Mouse (Mus musculus): Measurements from ENCODE around the gene Plekhg2. TPM values are rescaled to one million over a fixed set of nuclear protein-coding genes. Genes with fewer than 3 reads are reported as not detected.
A peak's percentile ranks its signal among the peaks of the same experiment; 100 is the strongest.

The Plekhg2 gene
- polyA plus RNA-seq, 1 experiment from 2014 or later = 118 TPM

- Histone ChIP-seq H3K36me3 (peaks cover 66% of the 10 kb centered on the region), H3K4me3 (no peak overlapping the region), H3K27ac (no peak overlapping the region), H3K9me3 (replicated peaks) (no peaks in the 10 kb centered on the region), H3K27me3 (ENCODE audit: low read depth, poor library complexity, severe bottlenecking) (no peaks in the 10 kb centered on the region), H3K4me1 (peaks cover 32% of the 10 kb centered on the region)
- WGBS = 88% methylated on average over 3 of the region's 3 CpGs
- DNase-seq (ENCODE audit: low spot score) = no peak
Measured at GRCm38 (mm10) chr7:28355221-28355620, 17.2 kb downstream of the Plekhg2 start.

GRCm38 (mm10) chr7:28354596-28354995, 17.8 kb downstream of the Plekhg2 start:
- DNase-seq (ENCODE audit: low spot score) = no peak
- Histone ChIP-seq H3K4me1 (peaks cover 38% of the 10 kb centered on the region), H3K36me3 (peaks cover 60% of the 10 kb centered on the region), H3K9me3 (replicated peaks) (no peaks in the 10 kb centered on the region), H3K4me3 (no peak overlapping the region), H3K27ac (no peak overlapping the region), H3K27me3 (ENCODE audit: low read depth, poor library complexity, severe bottlenecking) (no peaks in the 10 kb centered on the region)
- WGBS = 92% methylated on average over 3 of the region's 3 CpGs

- no peak for DNase-seq (ENCODE audit: low spot score)
- 88% methylated on average over 3 of the region's 3 CpGs for WGBS
- Histone ChIP-seq H3K4me3 (no peak overlapping the region), H3K27me3 (ENCODE audit: low read depth, poor library complexity, severe bottlenecking) (no peaks in the 10 kb centered on the region), H3K36me3 (peaks cover 55% of the 10 kb centered on the region), H3K4me1 (peaks cover 42% of the 10 kb centered on the region), H3K27ac (no peak overlapping the region), H3K9me3 (replicated peaks) (no peaks in the 10 kb centered on the region)
Measured at GRCm38 (mm10) chr7:28354113-28354581, 18.3 kb downstream of the Plekhg2 start.

- 100% methylated on average over 2 of the region's 2 CpGs for WGBS
- Histone ChIP-seq H3K4me3 (no peak overlapping the region), H3K36me3 (peaks cover 47% of the 10 kb centered on the region), H3K4me1 (peaks cover 43% of the 10 kb centered on the region), H3K27ac (no peak overlapping the region), H3K27me3 (ENCODE audit: low read depth, poor library complexity, severe bottlenecking) (no peaks in the 10 kb centered on the region), H3K9me3 (replicated peaks) (no peaks in the 10 kb centered on the region)
- DNase-seq (ENCODE audit: low spot score) = no peak
Measured at GRCm38 (mm10) chr7:28353267-28353666, 19.1 kb downstream of the Plekhg2 start.

- peak overlapping the region; percentile 96 for H3K27ac ChIP-seq
Measured at GRCm38 (mm10) chr7:28351676-28352191, 20.7 kb downstream of the Plekhg2 start.

GRCm38 (mm10) chr7:28350155-28350883, 22.1 kb downstream of the Plekhg2 start, which contains the start of gene Rps16:
TSS of gene Rps16 (plus strand) at chr7:28350652.
- WGBS = under 1% methylated on average over 50 of the region's 50 CpGs
- DNase-seq (ENCODE audit: low spot score) = peak; percentile 99
- peak within 1 kb of the TSS; percentile 93 for H3K4me3 ChIP-seq
- no peaks in the 10 kb centered on the region for H3K27me3 ChIP-seq (ENCODE audit: low read depth, poor library complexity, severe bottlenecking)
- peaks cover 23% of the 10 kb centered on the region for H3K4me1 ChIP-seq
- peak within 1 kb of the TSS; percentile 96 for H3K27ac ChIP-seq
- H3K36me3 ChIP-seq = peaks cover 39% of the 10 kb centered on the region
- no peaks in the 10 kb centered on the region for H3K9me3 ChIP-seq (replicated peaks)

More at GRCm38 (mm10) chr7:28351676-28352191, 20.7 kb downstream of the Plekhg2 start:
- H3K9me3 ChIP-seq (replicated peaks) = no peaks in the 10 kb centered on the region
- H3K27me3 ChIP-seq (ENCODE audit: low read depth, poor library complexity, severe bottlenecking) = no peaks in the 10 kb centered on the region
- 41% methylated on average over 4 of the region's 4 CpGs for WGBS
- DNase-seq (ENCODE audit: low spot score) = no peak
- peaks cover 27% of the 10 kb centered on the region for H3K4me1 ChIP-seq
- peak overlapping the region; percentile 93 for H3K4me3 ChIP-seq
- peaks cover 47% of the 10 kb centered on the region for H3K36me3 ChIP-seq

GRCm38 (mm10) chr7:28348601-28349000, 23.8 kb downstream of the Plekhg2 start:
- no peaks in the 10 kb centered on the region for H3K9me3 ChIP-seq (replicated peaks)
- peaks cover 23% of the 10 kb centered on the region for H3K36me3 ChIP-seq
- H3K4me1 ChIP-seq = peaks cover 23% of the 10 kb centered on the region
- H3K27ac ChIP-seq = no peak overlapping the region
- no peak for DNase-seq (ENCODE audit: low spot score)
- no peak overlapping the region for H3K4me3 ChIP-seq
- WGBS = 87% methylated on average over 7 of the region's 7 CpGs
- H3K27me3 ChIP-seq (ENCODE audit: low read depth, poor library complexity, severe bottlenecking) = no peaks in the 10 kb centered on the region

- H3K27me3 ChIP-seq (ENCODE audit: low read depth, poor library complexity, severe bottlenecking) = no peaks in the 10 kb centered on the region
- no peak for DNase-seq (ENCODE audit: low spot score)
- H3K36me3 ChIP-seq = peaks cover 14% of the 10 kb centered on the region
- H3K4me1 ChIP-seq = peaks cover 23% of the 10 kb centered on the region
- WGBS = 87% methylated on average over 3 of the region's 3 CpGs
- H3K4me3 ChIP-seq = no peak overlapping the region
- H3K9me3 ChIP-seq (replicated peaks) = no peaks in the 10 kb centered on the region
- no peak overlapping the region for H3K27ac ChIP-seq
Measured at GRCm38 (mm10) chr7:28347746-28348145, 24.7 kb downstream of the Plekhg2 start.

- Histone ChIP-seq H3K4me3 (no peak overlapping the region), H3K36me3 (no peaks in the 10 kb centered on the region), H3K4me1 (peaks cover 33% of the 10 kb centered on the region), H3K27me3 (ENCODE audit: low read depth, poor library complexity, severe bottlenecking) (no peaks in the 10 kb centered on the region), H3K27ac (no peak overlapping the region), H3K9me3 (replicated peaks) (no peaks in the 10 kb centered on the region)
- WGBS = 11% methylated on average over 4 of the region's 4 CpGs
- DNase-seq (ENCODE audit: low spot score) = peak; percentile 90
Measured at GRCm38 (mm10) chr7:28344637-28345036, 27.8 kb downstream of the Plekhg2 start.

GRCm38 (mm10) chr7:28341381-28341780, 31.0 kb downstream of the Plekhg2 start:
- WGBS = 28% methylated on average over 7 of the region's 7 CpGs
- Histone ChIP-seq H3K27ac (peak overlapping the region; percentile 76), H3K4me1 (peaks cover 35% of the 10 kb centered on the region)

GRCm38 (mm10) chr7:28339213-28339917, 33.0 kb downstream of the Plekhg2 start:
- peak overlapping the region; percentile 73 for H3K4me3 ChIP-seq
- H3K4me1 ChIP-seq = peaks cover 35% of the 10 kb centered on the region
- no peaks in the 10 kb centered on the region for H3K27me3 ChIP-seq (ENCODE audit: low read depth, poor library complexity, severe bottlenecking)
- no peaks in the 10 kb centered on the region for H3K9me3 ChIP-seq (replicated peaks)
- WGBS = 83% methylated on average over 19 of the region's 19 CpGs
- H3K27ac ChIP-seq = peak overlapping the region; percentile 93
- no peak for DNase-seq (ENCODE audit: low spot score)
- peaks cover 22% of the 10 kb centered on the region for H3K36me3 ChIP-seq

More at GRCm38 (mm10) chr7:28341381-28341780, 31.0 kb downstream of the Plekhg2 start:
- H3K9me3 ChIP-seq (replicated peaks) = no peaks in the 10 kb centered on the region
- H3K36me3 ChIP-seq = 0 out of 2 replicates have a peak, but pooled peaks cover 3% of the 10 kb centered on the region
- H3K27me3 ChIP-seq (ENCODE audit: low read depth, poor library complexity, severe bottlenecking) = no peaks in the 10 kb centered on the region
- DNase-seq (ENCODE audit: low spot score) = no peak
- 0 out of 2 replicates have a peak overlapping the region, but pooled peaks have one; percentile 10 for H3K4me3 ChIP-seq

GRCm38 (mm10) chr7:28338108-28338998, 34.0 kb downstream of the Plekhg2 start, which contains the start of gene Supt5:
TSS of gene Supt5 (minus strand) at chr7:28338746.
- Histone ChIP-seq H3K27ac (peak within 1 kb of the TSS; percentile 93), H3K4me1 (peaks cover 35% of the 10 kb centered on the region), H3K4me3 (peak within 1 kb of the TSS; percentile 73), H3K36me3 (peaks cover 31% of the 10 kb centered on the region), H3K9me3 (replicated peaks) (no peaks in the 10 kb centered on the region), H3K27me3 (ENCODE audit: low read depth, poor library complexity, severe bottlenecking) (no peaks in the 10 kb centered on the region)
- peak; percentile 95 for DNase-seq (ENCODE audit: low spot score)
- under 1% methylated on average over 77 of the region's 77 CpGs for WGBS

All from limb, embryonic 10.5 days (tissue).